Mouse (Mus musculus) midbrain, embryonic 15.5 days (tissue): ENCODE measurements around the gene Xpo1. TPM values are rescaled to one million over a fixed set of nuclear protein-coding genes. Genes with fewer than 3 reads are reported as not detected.

Source experiments
- ATAC-seq: fragments of 200-750 bp; cut with Nextera tagmentation; replicated peaks from 2 replicates; pipeline ENCODE4 v1.8.0; 2017; ENCODE audit warnings: moderate TSS enrichment
- H3K27ac ChIP-seq: fragments of 300-500 bp; sonication (generic); 2 replicates; pipeline ENCODE4 v1.5.1; 2015; ENCODE audit warnings: mild to moderate bottlenecking, inconsistent platforms
- H3K27me3 ChIP-seq: fragments of 300-500 bp; sonication (generic); replicated peaks from 2 replicates; pipeline ENCODE4 v1.6.1; 2015; ENCODE audit warnings: inconsistent platforms
- H3K36me3 ChIP-seq: fragments of 300-500 bp; sonication (generic); replicated peaks from 2 replicates; pipeline ENCODE4 v1.6.1; 2015; ENCODE audit warnings: inconsistent platforms
- H3K4me1 ChIP-seq: fragments of 300-500 bp; sonication (generic); 2 replicates; pipeline ENCODE4 v1.6.1; 2015; ENCODE audit warnings: inconsistent platforms
- H3K4me2 ChIP-seq: fragments of 300-500 bp; sonication (generic); 2 replicates; pipeline ENCODE4 v1.6.1; 2015; ENCODE audit warnings: inconsistent platforms, mild to moderate bottlenecking, moderate library complexity
- H3K4me3 ChIP-seq: fragments of 300-500 bp; sonication (generic); 2 replicates; pipeline ENCODE4 v1.5.1; 2015; ENCODE audit warnings: mild to moderate bottlenecking, inconsistent platforms
- H3K9ac ChIP-seq: fragments of 300-500 bp; sonication (generic); 2 replicates; pipeline ENCODE4 v1.6.1; 2015; ENCODE audit warnings: mild to moderate bottlenecking, inconsistent platforms
- H3K9me3 ChIP-seq: fragments of 300-500 bp; sonication (generic); 2 replicates; pipeline ENCODE4 v1.6.1; 2016; ENCODE audit warnings: inconsistent platforms
- WGBS: fragments of 180-500 bp; shearing (Covaris S2); methylation state at CpG from one replicate; pipeline ENCODE4 v1.1.7; 2015; ENCODE audit warnings: mixed read lengths; 5-methylcytosine and 5-hydroxymethylcytosine counted together
- polyA plus RNA-seq: library from polyadenylated mRNA; unstranded; fragments of >200 nt; fragmentation: Nextera tagmentation; extraction: Ambion mirVana; gene quantifications from 2 replicates; pipeline ENCODE4 v1.2.1, GENCODE M21; 2015

Xpo1 gene
- polyA plus RNA-seq, result 72.9 and 77.7 TPM in 2 replicates

DNA sequence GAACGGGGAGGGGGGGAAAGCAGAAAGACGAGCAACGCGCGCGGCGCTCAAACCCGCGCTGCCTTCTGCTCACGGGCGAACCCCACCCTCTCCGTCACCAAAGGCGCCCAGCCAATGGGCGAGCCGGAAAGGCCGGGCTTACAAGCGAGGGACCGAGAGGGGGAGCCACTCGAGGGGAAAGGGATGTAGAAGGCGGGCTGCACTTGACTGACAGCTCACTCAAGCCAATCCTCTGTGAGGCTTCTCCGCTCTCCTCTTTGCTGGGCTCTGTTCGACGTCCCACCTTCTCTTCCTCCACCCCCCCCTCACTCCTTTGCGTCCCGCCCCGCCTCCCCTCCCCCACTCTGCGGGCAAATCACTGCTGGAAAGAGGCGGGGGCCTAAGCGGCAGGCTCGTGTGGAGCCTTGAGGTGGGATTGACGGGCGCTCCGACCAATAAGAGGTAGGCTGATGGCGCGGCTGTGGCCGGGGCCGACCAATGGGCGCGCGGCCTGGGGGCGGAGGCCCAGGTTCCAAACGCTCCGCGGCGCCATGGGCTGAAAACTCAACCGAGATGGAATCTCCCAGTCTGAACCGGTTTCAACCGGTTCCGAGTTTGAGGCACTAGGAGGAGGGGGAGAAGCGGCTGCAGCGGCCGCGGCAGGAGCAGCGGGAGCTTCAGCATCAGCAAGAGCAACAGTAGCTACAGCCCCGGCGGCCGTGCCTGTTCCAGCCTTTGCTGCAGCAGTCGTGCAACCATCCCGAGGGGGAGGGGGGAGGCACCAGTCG lies at the start of gene Xpo1:
Xpo1 (plus strand) TSS at position 615 of the 767 bp plus-strand sequence.
- Histone ChIP-seq H3K27me3 (no peaks in the 10 kb centered on the region), H3K27ac (peak within 1 kb of the TSS; percentile 100), H3K9me3 (no peaks in the 10 kb centered on the region), H3K36me3 (no peaks in the 10 kb centered on the region), H3K9ac (peak within 1 kb of the TSS; percentile 91), H3K4me2 (peak within 1 kb of the TSS; percentile 75), H3K4me3 (peak within 1 kb of the TSS; percentile 98), H3K4me1 (peaks cover 23% of the 10 kb centered on the region)
- ATAC-seq, result peak; percentile 98
- WGBS, result 0% methylated on average over 59 of the region's 60 CpGs

DNA sequence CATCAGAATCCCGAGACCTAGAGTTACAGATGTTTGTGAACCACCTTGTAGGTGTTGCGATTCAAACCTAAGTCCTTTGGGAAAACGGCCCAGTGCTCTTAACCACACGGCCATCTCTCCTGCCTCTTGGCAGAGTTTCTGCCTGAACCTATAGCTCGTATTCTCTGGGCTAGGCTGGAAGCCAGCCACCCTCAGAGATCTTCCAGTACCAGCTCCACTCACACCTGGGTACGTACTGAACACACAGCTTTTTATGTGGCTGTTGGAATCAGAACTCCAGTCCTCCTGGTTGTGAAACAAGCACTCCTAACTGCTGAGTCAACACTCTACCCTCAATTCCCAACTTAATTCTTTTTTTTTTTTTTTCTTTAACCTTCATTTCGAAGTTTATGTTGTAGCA lies 46.1 kb upstream of the Xpo1 start:
- H3K27ac ChIP-seq, result no peak overlapping the region
- H3K9me3 ChIP-seq, result no peaks in the 10 kb centered on the region
- no peak overlapping the region for H3K4me3 ChIP-seq
- 90% methylated on average over 7 of the region's 7 CpGs for WGBS
- H3K27me3 ChIP-seq, result no peaks in the 10 kb centered on the region
- no peaks in the 10 kb centered on the region for H3K4me1 ChIP-seq
- no peak overlapping the region for H3K4me2 ChIP-seq
- no peak for ATAC-seq
- no peaks in the 10 kb centered on the region for H3K36me3 ChIP-seq
- no peak overlapping the region for H3K9ac ChIP-seq

DNA sequence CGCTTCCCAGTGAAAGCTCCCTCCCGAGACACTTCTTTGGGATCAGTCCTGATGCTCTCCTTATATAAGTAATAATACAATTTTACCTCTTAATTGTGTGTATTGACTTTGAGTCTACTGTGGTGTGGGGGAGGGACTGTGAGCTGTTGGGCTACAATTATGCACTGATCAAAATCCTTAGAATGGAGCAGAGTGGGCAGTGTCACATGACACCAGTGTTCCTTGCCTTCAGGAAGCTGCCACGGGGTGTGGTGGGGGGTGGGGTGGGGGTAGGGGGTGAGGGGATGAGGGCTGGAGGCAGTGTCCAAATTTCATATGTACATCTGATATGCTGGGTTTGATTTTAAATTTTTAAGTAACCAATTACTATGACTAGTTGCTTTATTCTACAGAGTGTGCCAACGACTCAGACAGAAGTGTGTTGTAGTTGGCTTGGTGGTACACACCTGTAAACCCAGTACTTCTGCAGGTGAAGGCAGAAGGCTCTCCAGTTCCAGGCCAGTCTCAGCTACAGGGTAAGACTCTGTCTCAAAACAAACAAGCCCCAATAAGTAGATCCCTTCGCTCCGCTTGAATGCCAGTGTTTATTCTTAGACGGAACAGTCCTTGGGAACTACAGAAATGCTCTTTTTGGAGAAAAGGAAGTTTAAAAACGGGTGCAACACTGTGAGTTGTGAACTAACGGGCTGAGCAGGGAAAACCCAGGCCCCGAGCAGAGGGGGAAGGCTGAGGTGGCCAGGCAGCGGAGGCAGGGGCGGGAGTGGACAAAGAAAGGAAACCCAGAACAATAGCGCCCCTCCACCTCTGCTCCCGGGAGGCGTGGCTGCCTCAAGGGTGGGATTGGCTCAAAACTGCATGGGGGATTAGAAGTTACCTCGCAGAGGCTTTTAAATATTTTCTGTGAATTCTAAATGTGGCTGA lies 45.0 kb upstream of the Xpo1 start:
- peak overlapping the region; percentile 5 for H3K4me3 ChIP-seq
- no peak overlapping the region for H3K9ac ChIP-seq
- no peaks in the 10 kb centered on the region for H3K4me1 ChIP-seq
- H3K27ac ChIP-seq, result no peak overlapping the region
- H3K4me2 ChIP-seq, result peak overlapping the region; percentile 39
- H3K9me3 ChIP-seq, result no peaks in the 10 kb centered on the region
- ATAC-seq, result 0 out of 2 replicates have a peak, but pooled peaks have one; percentile 63
- no peaks in the 10 kb centered on the region for H3K27me3 ChIP-seq
- WGBS, result 9% methylated on average over 16 of the region's 16 CpGs
- H3K36me3 ChIP-seq, result no peaks in the 10 kb centered on the region

DNA sequence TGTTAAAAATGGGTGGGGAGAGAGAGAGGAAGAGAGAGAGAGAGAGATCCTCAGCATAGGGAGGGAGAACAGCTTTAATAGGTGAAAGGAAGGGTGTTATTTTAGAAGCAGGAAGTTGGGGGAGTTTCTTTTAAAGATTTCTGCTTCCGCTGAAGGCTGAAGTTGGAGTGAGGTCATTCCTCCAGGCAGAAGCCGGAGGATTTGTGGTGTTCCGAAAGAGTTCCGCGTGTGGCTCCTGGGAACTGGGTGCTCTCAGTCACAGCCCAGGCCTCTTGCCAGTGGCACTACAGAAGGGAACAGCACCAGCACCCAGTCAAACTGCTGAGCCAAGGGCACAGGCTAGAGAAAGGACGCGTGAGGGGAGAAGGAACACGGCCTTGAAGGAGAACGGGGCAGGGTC lies 38.4 kb upstream of the Xpo1 start:
- no peak overlapping the region for H3K4me2 ChIP-seq
- no peaks in the 10 kb centered on the region for H3K36me3 ChIP-seq
- H3K27ac ChIP-seq, result no peak overlapping the region
- H3K4me3 ChIP-seq, result no peak overlapping the region
- no peak for ATAC-seq
- H3K27me3 ChIP-seq, result no peaks in the 10 kb centered on the region
- H3K9me3 ChIP-seq, result no peaks in the 10 kb centered on the region
- H3K9ac ChIP-seq, result no peak overlapping the region
- no peaks in the 10 kb centered on the region for H3K4me1 ChIP-seq
- WGBS, result 93% methylated on average over 9 of the region's 9 CpGs

DNA sequence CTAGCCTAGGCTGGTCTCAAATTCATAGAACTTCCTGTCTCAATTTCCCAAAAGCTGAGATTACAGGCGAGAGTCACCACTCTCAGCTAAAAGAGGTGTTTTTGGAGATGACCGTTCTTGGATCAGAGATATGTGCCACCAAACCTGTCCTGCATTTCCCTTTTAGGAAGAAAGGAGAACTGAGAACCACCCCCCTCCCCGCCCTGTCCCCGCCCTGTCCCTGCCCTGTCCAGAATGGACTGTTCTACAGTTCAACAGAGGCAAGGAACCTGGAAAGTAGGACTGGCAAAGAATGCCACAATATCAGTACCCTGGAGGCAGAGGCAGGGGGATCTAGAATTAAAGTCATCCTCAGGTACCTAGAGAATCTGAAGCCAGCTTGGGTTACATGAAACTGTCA lies 19.8 kb upstream of the Xpo1 start:
- Histone ChIP-seq H3K4me2 (no peak overlapping the region), H3K9ac (no peak overlapping the region), H3K36me3 (no peaks in the 10 kb centered on the region), H3K27me3 (no peaks in the 10 kb centered on the region), H3K27ac (no peak overlapping the region), H3K4me1 (no peaks in the 10 kb centered on the region), H3K9me3 (no peaks in the 10 kb centered on the region), H3K4me3 (no peak overlapping the region)
- ATAC-seq, result no peak
- WGBS, result 93% methylated on average over 4 of the region's 4 CpGs

DNA sequence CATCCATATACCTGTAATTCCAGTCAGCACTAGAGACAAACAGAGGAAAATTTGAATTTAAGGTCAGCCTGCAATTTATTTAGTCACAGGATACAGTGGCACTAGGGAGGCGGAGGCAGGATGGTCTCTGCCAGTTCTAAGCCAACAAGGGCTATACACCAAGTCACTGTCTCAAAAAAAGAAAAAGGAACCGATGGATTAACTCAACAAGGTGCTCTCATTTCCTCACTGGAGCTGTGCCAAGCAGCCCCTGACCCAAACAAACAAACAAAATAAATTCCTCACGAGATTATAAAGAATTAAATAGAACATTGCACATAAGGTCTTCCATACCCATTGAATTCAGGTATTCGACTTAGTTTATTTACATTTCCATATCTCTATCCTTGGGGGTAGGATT lies 1.9 kb upstream of the Xpo1 start:
- Histone ChIP-seq H3K9me3 (no peaks in the 10 kb centered on the region), H3K27me3 (no peaks in the 10 kb centered on the region), H3K36me3 (no peaks in the 10 kb centered on the region), H3K4me1 (peaks cover 13% of the 10 kb centered on the region), H3K4me2 (no peak overlapping the region), H3K27ac (no peak overlapping the region), H3K4me3 (no peak overlapping the region), H3K9ac (no peak overlapping the region)
- 90% methylated on average over 4 of the region's 4 CpGs for WGBS
- no peak for ATAC-seq

DNA sequence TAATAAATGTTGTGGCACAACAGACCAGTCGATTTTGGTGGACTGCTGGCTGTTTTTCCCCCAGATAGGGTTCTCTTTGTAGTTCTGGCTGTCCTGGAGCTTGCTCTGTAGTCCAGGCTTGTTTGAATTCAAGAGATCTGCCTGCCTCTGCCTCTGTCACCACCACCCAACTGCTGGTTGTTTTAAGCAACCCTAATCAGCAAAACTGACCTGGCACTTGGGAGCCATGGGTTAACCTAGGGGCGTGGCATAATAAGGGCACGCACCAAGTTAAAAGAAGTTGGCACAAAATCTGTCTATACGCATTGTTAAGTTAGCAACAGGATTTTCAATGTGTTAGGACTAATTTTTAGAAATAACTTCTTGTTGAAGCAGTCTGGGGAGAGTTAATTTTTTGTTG lies 1.3 kb upstream of the Xpo1 start:
- WGBS, result 88% methylated on average over 4 of the region's 4 CpGs
- Histone ChIP-seq H3K9ac (no peak overlapping the region), H3K9me3 (no peaks in the 10 kb centered on the region), H3K4me3 (peak overlapping the region; percentile 98), H3K4me2 (peak overlapping the region; percentile 56), H3K27ac (peak overlapping the region; percentile 100), H3K4me1 (peaks cover 19% of the 10 kb centered on the region), H3K27me3 (no peaks in the 10 kb centered on the region), H3K36me3 (no peaks in the 10 kb centered on the region)
- no peak for ATAC-seq

DNA sequence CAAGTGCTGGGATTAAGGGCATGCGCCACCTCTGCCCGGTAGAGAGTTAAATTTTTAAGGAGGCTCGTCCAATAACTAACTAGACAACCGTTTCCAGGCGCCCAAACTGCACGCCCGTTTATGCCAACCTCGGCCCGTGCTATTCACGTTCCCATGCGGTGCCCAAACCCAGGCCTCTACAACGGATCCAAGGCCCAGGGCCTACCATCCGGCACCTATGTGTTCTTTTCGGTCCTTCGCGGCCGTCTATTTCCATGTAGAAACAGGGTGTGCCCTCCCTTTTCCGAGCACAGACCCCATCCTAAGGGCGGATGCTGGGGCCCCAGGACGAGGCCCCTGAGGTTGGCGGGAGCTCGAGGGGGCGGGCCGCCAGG lies 801 bp upstream of the Xpo1 start:
- Histone ChIP-seq H3K27me3 (no peaks in the 10 kb centered on the region), H3K27ac (peak overlapping the region; percentile 100), H3K9me3 (no peaks in the 10 kb centered on the region), H3K4me3 (peak overlapping the region; percentile 98), H3K9ac (peak overlapping the region; percentile 81), H3K4me2 (peak overlapping the region; percentile 56), H3K36me3 (no peaks in the 10 kb centered on the region), H3K4me1 (peaks cover 19% of the 10 kb centered on the region)
- peak; percentile 57 for ATAC-seq
- 1% methylated on average over 22 of the region's 24 CpGs for WGBS

DNA sequence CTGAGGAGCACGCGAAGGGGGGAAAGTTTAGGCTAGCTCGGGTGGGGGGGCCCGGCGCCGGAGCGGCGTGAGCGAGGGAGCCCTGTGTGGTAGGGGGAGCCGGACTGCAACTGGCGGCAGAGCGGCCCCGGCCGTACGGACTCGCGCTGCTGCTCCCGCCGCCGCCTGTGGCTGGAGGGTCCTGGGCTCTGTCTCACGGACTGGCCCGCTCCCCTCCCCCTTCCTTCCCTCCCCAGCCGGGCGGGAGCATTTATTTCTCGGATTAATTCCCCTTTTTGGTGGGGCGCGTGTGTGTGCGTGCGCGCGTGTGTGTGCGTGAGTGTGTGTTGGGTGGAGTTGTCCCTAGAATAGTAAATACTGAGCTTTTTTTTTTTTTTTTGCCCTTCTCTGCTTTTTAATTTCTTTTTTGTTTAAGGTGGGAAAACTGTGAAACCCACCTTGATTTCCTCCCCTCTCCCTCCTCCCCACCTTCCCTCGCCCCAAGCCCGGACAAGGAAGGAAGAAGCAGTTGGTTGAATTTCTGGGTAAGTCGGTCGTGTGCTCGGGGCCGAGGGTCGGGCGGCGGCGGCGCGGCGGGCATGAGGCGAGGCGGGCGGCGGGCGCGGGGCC lies 457 bp downstream of the Xpo1 start:
- peak; percentile 60 for ATAC-seq
- Histone ChIP-seq H3K4me1 (peaks cover 26% of the 10 kb centered on the region), H3K27ac (peak overlapping the region; percentile 100), H3K4me2 (peak overlapping the region; percentile 75), H3K36me3 (no peaks in the 10 kb centered on the region), H3K9ac (peak overlapping the region; percentile 91), H3K27me3 (no peaks in the 10 kb centered on the region), H3K4me3 (peak overlapping the region; percentile 98), H3K9me3 (no peaks in the 10 kb centered on the region)
- under 1% methylated on average over 50 of the region's 51 CpGs for WGBS

DNA sequence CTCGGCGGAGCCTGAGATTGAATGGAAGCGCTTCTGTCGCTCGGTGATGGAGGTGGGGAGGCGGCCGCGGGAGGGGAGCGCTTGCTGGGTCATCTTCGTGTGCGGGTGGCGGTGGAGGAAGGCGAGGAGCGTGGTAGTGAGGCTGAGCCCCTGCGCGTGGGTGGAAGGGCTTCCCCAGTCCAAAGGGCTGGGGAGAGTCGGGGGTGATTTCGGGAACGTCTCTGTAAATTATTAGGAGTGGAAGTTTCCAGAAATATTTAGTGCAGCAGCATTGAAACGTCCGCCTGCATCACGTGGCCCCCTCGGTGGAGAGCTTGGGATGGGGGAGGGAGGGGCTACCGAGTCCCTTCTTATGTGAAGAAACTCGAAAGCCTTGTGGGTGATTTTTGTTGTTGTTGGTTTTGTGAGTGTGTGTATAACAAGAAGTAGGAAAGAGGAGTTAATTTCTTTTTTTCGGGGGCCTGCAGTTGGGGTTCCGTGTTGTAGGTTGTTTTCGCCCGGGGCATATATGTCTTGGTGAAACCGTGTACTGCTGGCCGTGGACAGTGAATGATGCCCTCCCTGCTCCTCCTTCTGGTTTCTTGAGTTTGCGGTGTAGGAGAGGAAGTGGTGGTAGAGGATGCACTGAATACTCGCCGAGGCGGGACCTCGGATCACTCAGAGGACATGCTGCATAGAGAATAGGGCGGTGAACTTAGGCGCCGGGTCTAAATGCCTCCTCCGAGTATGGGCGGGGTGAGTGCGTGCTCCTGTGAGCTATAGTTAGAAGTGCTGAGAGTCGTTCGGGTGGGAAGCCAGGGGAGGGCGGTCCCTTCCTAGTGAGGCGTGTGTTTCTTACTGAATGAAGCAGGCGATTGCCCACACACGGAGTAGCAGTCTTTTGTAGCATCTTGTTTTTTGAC lies 1.2 kb downstream of the Xpo1 start:
- WGBS, result under 1% methylated on average over 48 of the region's 48 CpGs
- Histone ChIP-seq H3K9me3 (no peaks in the 10 kb centered on the region), H3K9ac (peak overlapping the region; percentile 91), H3K4me3 (peak overlapping the region; percentile 98), H3K36me3 (no peaks in the 10 kb centered on the region), H3K4me2 (peak overlapping the region; percentile 75), H3K4me1 (peaks cover 26% of the 10 kb centered on the region), H3K27me3 (no peaks in the 10 kb centered on the region), H3K27ac (peak overlapping the region; percentile 100)
- no peak for ATAC-seq

DNA sequence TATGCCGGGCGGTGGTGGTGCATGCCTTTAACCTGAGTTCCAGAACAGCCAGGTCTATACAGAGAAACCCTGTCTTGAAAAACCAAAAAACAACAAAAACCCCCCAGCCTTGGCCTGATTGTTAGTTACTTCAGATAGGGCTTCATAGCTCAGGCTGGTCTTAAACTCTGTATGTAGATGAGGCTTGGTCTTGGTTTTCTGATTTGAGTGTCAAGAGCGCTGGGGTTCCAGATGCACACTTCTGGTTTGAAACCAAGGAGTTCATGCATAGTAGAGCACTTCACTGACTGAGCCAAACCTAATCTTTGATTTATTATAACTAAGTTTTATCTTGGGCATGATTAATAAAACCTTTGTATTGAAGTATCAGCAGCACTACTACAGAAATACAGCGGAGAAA lies 3.2 kb downstream of the Xpo1 start:
- H3K9ac ChIP-seq, result no peak overlapping the region
- H3K4me2 ChIP-seq, result no peak overlapping the region
- H3K36me3 ChIP-seq, result no peaks in the 10 kb centered on the region
- no peak overlapping the region for H3K27ac ChIP-seq
- peaks cover 26% of the 10 kb centered on the region for H3K4me1 ChIP-seq
- ATAC-seq, result no peak
- H3K4me3 ChIP-seq, result 0 out of 2 replicates have a peak overlapping the region, but pooled peaks have one; percentile 6
- 92% methylated on average over 4 of the region's 4 CpGs for WGBS
- no peaks in the 10 kb centered on the region for H3K9me3 ChIP-seq
- no peaks in the 10 kb centered on the region for H3K27me3 ChIP-seq
